Mouse (Mus musculus): ENCODE results near the gene Gm44973.

GRCm38 (mm10) chr7:5057381-5057780 is 42.1 kb downstream of the Gm44973 start:
- no peak for TF ChIP-seq CTCF (IDR thresholded peaks at IDR 0.05; ENCODE audit: extremely low read depth, insufficient read depth, insufficient read length, insufficient replicate concordance)
- no peak for TF ChIP-seq POLR2A (IDR thresholded peaks at IDR 0.05; ENCODE audit: low read depth, low read length)

All from spleen, adult 2 months (tissue).